Mouse (Mus musculus) layer of hippocampus, adult 9-10 months (tissue): ENCODE measurements around the gene Tpx2.
A peak's percentile ranks its signal among the peaks of the same experiment; 100 is the strongest.

Source experiments
- DNase-seq: peaks from one replicate; pipeline ENCODE4 v3.0.0; 2022; ENCODE audit warnings: low spot score

Tpx2 gene

GRCm38 (mm10) chr2:152863346-152863745, 15.6 kb downstream of the Tpx2 start:
- DNase-seq: no peak

- DNase-seq: no peak
Observed at GRCm38 (mm10) chr2:152878239-152878638, 30.5 kb downstream of the Tpx2 start.

- DNase-seq: no peak
Observed at GRCm38 (mm10) chr2:152880898-152881297, 33.1 kb downstream of the Tpx2 start.

- DNase-seq: peak; percentile 11
Observed at GRCm38 (mm10) chr2:152884101-152884645, 36.4 kb downstream of the Tpx2 start.

GRCm38 (mm10) chr2:152887230-152887629, 39.5 kb downstream of the Tpx2 start:
- DNase-seq: no peak

GRCm38 (mm10) chr2:152888774-152889173, 41.0 kb downstream of the Tpx2 start:
- DNase-seq: no peak

GRCm38 (mm10) chr2:152895834-152896233, 48.1 kb downstream of the Tpx2 start:
- no peak for DNase-seq

GRCm38 (mm10) chr2:152896926-152897325, 49.2 kb downstream of the Tpx2 start:
- DNase-seq: no peak

GRCm38 (mm10) chr2:152899011-152899410, 51.2 kb downstream of the Tpx2 start:
- DNase-seq: no peak

- DNase-seq: no peak
Observed at GRCm38 (mm10) chr2:152901296-152901695, 53.5 kb downstream of the Tpx2 start.

GRCm38 (mm10) chr2:152902658-152903057, 54.9 kb downstream of the Tpx2 start:
- DNase-seq: no peak

- DNase-seq: no peak
Observed at GRCm38 (mm10) chr2:152903586-152903985, 55.8 kb downstream of the Tpx2 start.

GRCm38 (mm10) chr2:152904127-152904643, 56.4 kb downstream of the Tpx2 start:
- DNase-seq: no peak

GRCm38 (mm10) chr2:152905036-152905829, 57.5 kb downstream of the Tpx2 start:
- DNase-seq: no peak

GRCm38 (mm10) chr2:152906274-152907037, 58.7 kb downstream of the Tpx2 start:
- no peak for DNase-seq

- DNase-seq: no peak
Observed at GRCm38 (mm10) chr2:152907114-152907943, 59.6 kb downstream of the Tpx2 start.

GRCm38 (mm10) chr2:152909848-152910247, 62.1 kb downstream of the Tpx2 start:
- DNase-seq: no peak

- DNase-seq: no peak
Observed at GRCm38 (mm10) chr2:152911031-152911430, 63.3 kb downstream of the Tpx2 start, which contains the start of gene Mylk2. Gene Mylk2, plus strand, starts transcription at chr2:152911352.

GRCm38 (mm10) chr2:152911432-152911831, 63.7 kb downstream of the Tpx2 start:
- no peak for DNase-seq

GRCm38 (mm10) chr2:152913471-152913870, 65.7 kb downstream of the Tpx2 start:
- no peak for DNase-seq

- DNase-seq: peak; percentile 89
Observed at GRCm38 (mm10) chr2:152914310-152915120, 66.8 kb downstream of the Tpx2 start.
